Mouse (Mus musculus) midbrain, embryonic 11.5 days (tissue): ENCODE measurements around the gene Fth1. TPM values are rescaled to one million over a fixed set of nuclear protein-coding genes. Genes with fewer than 3 reads are reported as not detected.
"Not testable (repeated sequence)": the region's sequence is repeated elsewhere in the genome, so short reads cannot be mapped to it uniquely, and the experiment has no call there.

ENCODE experiments used
- ATAC-seq: fragments of 200-750 bp; cut with Nextera tagmentation; 2 replicates; pipeline ENCODE4 v1.8.0; 2017; ENCODE audit warnings: moderate TSS enrichment, moderate library complexity; ENCODE audit not compliant: low FRiP score
- DNase-seq: peaks from one replicate; pipeline ENCODE4 v3.0.0; 2015; ENCODE audit warnings: low spot score; ENCODE audit errors: missing footprints
- H3K27ac ChIP-seq: fragments of 300-500 bp; sonication (generic); 2 replicates; pipeline ENCODE4 v1.5.1; 2014; ENCODE audit warnings: low read depth, low read length
- H3K27me3 ChIP-seq: fragments of 300-500 bp; sonication (generic); 2 replicates; pipeline ENCODE4 v1.6.1; 2014; ENCODE audit warnings: mild to moderate bottlenecking, low read length, moderate library complexity, mixed read lengths; ENCODE audit not compliant: control insufficient read depth, insufficient read depth
- H3K36me3 ChIP-seq: fragments of 300-500 bp; sonication (generic); 2 replicates; pipeline ENCODE4 v1.6.1; 2014; ENCODE audit warnings: mild to moderate bottlenecking, low read length, moderate library complexity, mixed read lengths; ENCODE audit not compliant: control insufficient read depth, insufficient read depth
- H3K4me1 ChIP-seq: fragments of 300-500 bp; sonication (generic); 2 replicates; pipeline ENCODE4 v1.6.1; 2014; ENCODE audit warnings: low read length; ENCODE audit not compliant: control insufficient read depth, insufficient read depth
- H3K4me2 ChIP-seq: fragments of 300-500 bp; sonication (generic); 2 replicates; pipeline ENCODE4 v1.6.1; 2014; ENCODE audit warnings: mild to moderate bottlenecking, moderate library complexity
- H3K4me3 ChIP-seq: fragments of 300-500 bp; sonication (generic); 2 replicates; pipeline ENCODE4 v1.5.1; 2014; ENCODE audit warnings: low read depth, low read length
- H3K9ac ChIP-seq: fragments of 300-500 bp; sonication (generic); 2 replicates; pipeline ENCODE4 v1.6.1; 2014; ENCODE audit warnings: low read length
- H3K9me3 ChIP-seq: fragments of 300-500 bp; sonication (generic); 2 replicates; pipeline ENCODE4 v1.6.1; 2016; ENCODE audit warnings: low read length; ENCODE audit not compliant: control insufficient read depth
- WGBS: fragments of 180-500 bp; shearing (Covaris S2); extraction: QIAGEN DNeasy Blood & Tissue Kit; methylation state at CpG from one replicate; pipeline ENCODE4 v1.1.7; 2014; 5-methylcytosine and 5-hydroxymethylcytosine counted together
- polyA plus RNA-seq: library from polyadenylated mRNA; unstranded; fragments of >200 nt; fragmentation: Nextera tagmentation; extraction: Ambion mirVana; gene quantifications from 2 replicates; pipeline ENCODE4 v1.2.1, GENCODE M21; 2014

Gene Fth1
- polyA plus RNA-seq, 1 experiment from 2014 or later, result 1,422 TPM

DNA sequence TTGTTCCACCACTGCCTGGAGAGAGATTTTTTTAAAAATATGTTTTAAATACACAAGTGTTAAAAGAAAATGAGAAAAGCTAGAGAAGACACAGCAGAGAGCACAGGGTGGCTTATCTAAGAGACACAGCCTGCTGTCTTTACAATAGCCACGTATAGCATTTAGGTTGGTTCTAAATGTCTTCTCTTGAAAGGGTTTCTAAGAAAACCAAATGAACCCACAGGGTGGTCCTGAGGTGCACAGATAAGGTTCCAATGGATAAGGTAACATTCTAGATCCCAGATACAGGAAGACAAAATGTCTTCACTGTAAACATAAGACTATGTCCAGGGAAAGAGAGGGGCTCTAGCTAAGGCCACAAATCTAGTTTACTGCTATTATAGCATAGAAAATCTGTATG is 25.0 kb upstream of the Fth1 start:
- Histone ChIP-seq H3K27me3 (no peaks in the 10 kb centered on the region), H3K27ac (no peak overlapping the region), H3K9me3 (no peaks in the 10 kb centered on the region), H3K4me2 (no peak overlapping the region), H3K4me3 (no peak overlapping the region), H3K36me3 (no peaks in the 10 kb centered on the region), H3K4me1 (no peaks in the 10 kb centered on the region), H3K9ac (no peak overlapping the region)
- DNase-seq, result peak; percentile 33
- ATAC-seq, result no peak
- 89% methylated on average over 1 of the region's 1 CpGs for WGBS

DNA sequence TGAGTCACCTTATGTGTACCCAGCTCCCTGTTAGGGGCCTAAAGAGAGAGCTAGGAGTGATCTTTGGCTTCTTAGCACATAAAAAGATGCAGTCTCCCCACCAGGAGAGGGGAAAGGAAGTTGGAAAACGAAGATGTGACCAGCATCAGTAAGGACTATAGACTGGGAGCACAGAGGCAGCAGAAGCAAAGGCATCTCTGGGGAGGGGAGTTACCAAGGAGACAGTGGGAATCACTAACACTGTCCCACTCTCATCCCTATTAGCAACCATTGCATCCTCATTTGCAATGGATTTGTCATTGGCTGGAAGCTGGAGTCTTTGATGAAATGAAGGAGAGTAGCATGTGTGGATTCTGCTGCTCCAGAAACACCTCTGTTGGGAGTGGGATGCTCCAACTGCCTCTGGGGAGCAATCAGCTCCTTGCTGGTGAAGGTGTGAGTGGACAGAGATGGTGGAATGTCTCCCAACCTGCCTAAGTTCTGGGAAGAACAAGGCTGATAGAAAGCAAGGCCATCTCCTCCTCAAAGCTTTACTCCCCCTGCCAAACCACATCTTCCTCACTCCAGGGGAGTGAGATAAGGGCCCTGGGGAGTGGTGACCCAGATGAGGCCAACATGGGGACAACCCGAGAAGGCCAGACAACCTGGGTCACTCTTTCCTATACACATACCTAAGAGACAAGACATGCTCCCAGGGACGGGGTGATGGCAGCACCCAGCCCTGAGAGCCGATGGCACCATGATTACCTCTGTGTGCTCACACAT is 23.6 kb upstream of the Fth1 start:
- Histone ChIP-seq H3K4me3 (no peak overlapping the region), H3K27me3 (no peaks in the 10 kb centered on the region), H3K9ac (no peak overlapping the region), H3K4me1 (no peaks in the 10 kb centered on the region), H3K9me3 (no peaks in the 10 kb centered on the region), H3K36me3 (no peaks in the 10 kb centered on the region), H3K4me2 (no peak overlapping the region), H3K27ac (no peak overlapping the region)
- WGBS, result 84% methylated on average over 4 of the region's 4 CpGs
- DNase-seq (peak; percentile 59), ATAC-seq (peak; percentile 40; the same call in 1 of the 2 replicates)

DNA sequence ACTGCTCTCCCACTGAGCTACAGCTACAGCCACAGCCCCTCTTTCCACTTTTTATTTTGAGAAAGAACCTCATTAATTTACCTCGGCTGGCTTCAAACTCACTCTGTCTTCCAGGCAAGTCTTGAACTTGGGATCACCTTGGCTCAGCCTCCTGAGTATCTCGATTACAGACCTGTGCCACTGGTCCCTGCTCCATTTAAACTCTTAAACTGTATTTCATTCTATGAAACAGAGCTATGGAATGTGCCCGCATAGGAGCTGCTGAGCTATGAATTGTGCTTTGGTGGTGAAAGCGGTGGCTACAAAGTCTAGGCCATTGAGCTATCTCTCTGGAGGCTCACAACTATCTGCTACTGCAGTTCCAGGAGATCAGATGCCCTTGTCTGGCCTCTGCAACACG is 22.4 kb upstream of the Fth1 start:
- DNase-seq (peak; percentile 33), ATAC-seq (no peak)
- no peaks in the 10 kb centered on the region for H3K9me3 ChIP-seq
- H3K36me3 ChIP-seq, result no peaks in the 10 kb centered on the region
- no peak overlapping the region for H3K4me2 ChIP-seq
- no peak overlapping the region for H3K9ac ChIP-seq
- no peak overlapping the region for H3K4me3 ChIP-seq
- H3K27me3 ChIP-seq, result no peaks in the 10 kb centered on the region
- H3K4me1 ChIP-seq, result no peaks in the 10 kb centered on the region
- H3K27ac ChIP-seq, result no peak overlapping the region
- 88% methylated on average over 5 of the region's 5 CpGs for WGBS

DNA sequence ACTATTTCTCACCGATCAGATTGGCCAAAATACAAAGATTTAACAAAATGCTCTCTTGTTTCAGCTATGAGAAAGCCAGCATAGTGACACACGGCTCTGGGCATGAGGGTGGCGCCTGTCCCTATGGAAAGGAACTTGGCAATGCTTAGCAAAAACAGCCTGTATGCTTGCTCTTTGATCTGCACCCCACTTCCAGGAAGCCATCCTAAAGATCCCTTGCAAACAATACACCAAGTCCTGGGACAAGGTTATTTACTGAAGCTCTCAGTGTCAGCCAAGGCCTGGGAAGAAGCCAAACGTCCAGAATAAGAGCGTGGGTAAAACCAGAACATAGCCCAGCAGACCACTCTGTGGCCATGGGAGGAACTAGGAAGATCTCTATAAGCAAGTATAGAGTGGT is 19.6 kb upstream of the Fth1 start:
- DNase-seq (peak; percentile 60), ATAC-seq (no peak)
- no peak overlapping the region for H3K4me2 ChIP-seq
- no peaks in the 10 kb centered on the region for H3K9me3 ChIP-seq
- H3K27ac ChIP-seq, result no peak overlapping the region
- no peak overlapping the region for H3K4me3 ChIP-seq
- H3K9ac ChIP-seq, result no peak overlapping the region
- H3K4me1 ChIP-seq, result no peaks in the 10 kb centered on the region
- no peaks in the 10 kb centered on the region for H3K27me3 ChIP-seq
- WGBS, result 80% methylated on average over 5 of the region's 5 CpGs
- H3K36me3 ChIP-seq, result no peaks in the 10 kb centered on the region

DNA sequence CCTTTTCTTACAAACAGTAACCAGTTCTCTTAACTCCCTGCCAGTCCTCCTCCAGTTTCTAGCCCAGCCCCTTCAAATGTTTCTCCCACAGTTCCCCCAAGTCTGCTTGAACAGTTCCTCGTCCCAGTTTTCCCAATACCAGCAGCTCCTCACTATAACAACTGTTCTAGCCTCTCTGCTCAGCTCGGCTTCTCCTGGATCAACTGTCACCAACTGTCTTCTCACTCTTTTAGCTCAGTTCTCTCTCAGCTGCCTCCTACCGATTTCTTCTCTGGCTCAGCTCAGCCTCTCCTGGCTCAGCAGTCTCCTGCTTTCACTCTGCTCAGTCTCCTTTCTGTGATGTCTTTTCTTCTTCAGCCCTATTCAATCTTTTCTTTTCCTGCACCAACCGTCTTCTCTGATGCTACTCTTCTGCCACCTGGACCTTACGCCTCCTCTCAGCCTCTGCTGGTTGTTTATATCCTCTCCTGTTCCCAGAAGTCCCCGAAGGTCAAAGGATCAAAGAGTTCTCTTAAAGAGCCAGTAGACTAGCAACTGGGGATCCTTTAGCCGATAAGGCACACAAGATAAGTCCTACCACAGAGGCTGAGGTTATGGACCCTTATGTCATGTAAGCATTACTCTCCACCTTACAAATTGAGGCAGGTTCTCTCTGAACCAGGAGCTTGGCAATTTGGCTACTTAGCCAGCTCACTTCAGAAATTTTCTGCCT is 16.0 kb upstream of the Fth1 start:
- H3K27ac ChIP-seq, result no peak overlapping the region
- WGBS, result 37% methylated on average over 7 of the region's 7 CpGs

DNA sequence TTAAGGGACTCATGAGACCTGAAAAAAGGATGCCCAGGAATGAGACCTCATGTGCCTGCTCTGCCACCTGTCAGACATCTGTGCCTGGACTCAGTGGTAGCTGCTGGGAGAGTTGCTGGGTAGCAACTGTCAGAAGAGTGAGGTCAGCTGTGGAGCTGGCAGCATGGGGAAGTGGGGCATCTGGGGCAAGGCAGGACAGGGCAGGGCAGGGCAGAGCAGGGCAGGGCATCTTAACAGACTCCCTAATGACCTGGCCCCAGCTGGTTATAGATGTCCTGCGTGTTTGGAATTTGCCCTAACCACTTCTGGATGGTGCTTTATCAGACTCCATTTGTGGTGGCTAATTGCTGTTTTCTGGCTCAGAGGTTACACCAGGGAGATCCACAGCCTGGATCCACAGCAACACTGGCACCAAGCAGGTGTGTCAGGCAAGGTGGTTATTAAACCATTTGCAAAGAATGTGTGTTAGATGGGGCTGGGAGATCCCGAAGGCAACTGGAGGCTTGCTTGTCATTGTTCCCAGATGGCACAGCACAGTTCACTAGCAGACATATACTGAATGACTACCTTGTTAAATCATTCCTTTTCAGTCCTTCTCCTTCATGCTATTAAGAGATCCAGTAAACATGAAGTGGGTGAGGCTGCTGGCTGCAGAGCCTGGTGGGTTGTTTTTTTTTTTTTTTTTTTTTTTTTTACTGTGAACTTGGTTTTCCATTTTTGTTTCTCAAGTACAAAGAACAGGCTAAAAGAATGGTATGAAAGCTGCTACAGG is 14.1 kb upstream of the Fth1 start:
- ATAC-seq, result no peak
- no peak overlapping the region for H3K9ac ChIP-seq
- H3K36me3 ChIP-seq, result no peaks in the 10 kb centered on the region
- no peak overlapping the region for H3K4me2 ChIP-seq
- H3K4me3 ChIP-seq, result no peak overlapping the region
- DNase-seq, result peak; percentile 61
- no peaks in the 10 kb centered on the region for H3K4me1 ChIP-seq
- H3K27ac ChIP-seq, result no peak overlapping the region
- 76% methylated on average over 2 of the region's 2 CpGs for WGBS
- H3K27me3 ChIP-seq, result no peaks in the 10 kb centered on the region
- H3K9me3 ChIP-seq, result no peaks in the 10 kb centered on the region

More for the DNA sequence above, 16.0 kb upstream of the Fth1 start:
- DNase-seq, result peak; percentile 33
- Histone ChIP-seq H3K9ac (no peak overlapping the region), H3K4me2 (no peak overlapping the region), H3K4me3 (no peak overlapping the region), H3K36me3 (no peaks in the 10 kb centered on the region), H3K9me3 (no peaks in the 10 kb centered on the region), H3K27me3 (no peaks in the 10 kb centered on the region), H3K4me1 (no peaks in the 10 kb centered on the region)
- no peak for ATAC-seq

DNA sequence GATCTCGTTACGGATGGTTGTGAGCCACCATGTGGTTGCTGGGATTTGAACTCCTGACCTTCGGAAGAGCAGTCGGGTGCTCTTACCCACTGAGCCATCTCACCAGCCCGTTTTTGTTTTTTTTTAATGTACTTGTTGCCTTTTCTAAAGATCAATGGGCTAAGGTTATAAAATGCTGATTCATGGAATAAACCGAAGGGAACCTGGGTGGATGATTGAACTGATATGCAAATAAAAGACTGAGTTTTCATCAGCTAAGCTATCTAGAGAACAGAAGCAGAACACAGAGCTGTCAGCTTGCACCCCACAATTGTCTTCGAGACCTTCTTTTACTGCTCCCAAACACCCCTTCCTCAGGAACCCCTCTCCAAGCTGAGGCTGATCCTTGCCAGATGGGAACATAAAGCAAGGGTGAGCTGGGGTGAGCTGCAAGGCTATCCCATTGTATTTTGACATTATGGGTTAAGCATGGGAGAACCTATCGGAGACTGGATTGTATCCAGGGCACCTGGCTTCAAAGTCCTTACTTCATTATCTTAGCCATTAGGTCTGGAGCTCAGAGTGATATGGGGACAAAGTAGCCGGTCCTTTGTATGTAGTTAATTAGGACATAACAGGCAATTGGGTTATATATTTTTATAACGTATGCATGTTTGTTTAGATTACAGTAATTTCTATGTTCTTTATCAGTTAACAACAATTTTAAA is 12.2 kb upstream of the Fth1 start:
- H3K27ac ChIP-seq, result no peak overlapping the region
- no peak for ATAC-seq
- WGBS, result 83% methylated on average over 8 of the region's 10 CpGs
- H3K4me3 ChIP-seq, result no peak overlapping the region
- no peak overlapping the region for H3K4me2 ChIP-seq
- H3K36me3 ChIP-seq, result no peaks in the 10 kb centered on the region
- H3K4me1 ChIP-seq, result no peaks in the 10 kb centered on the region
- no peak overlapping the region for H3K9ac ChIP-seq
- peak; percentile 73 for DNase-seq
- no peaks in the 10 kb centered on the region for H3K27me3 ChIP-seq
- H3K9me3 ChIP-seq, result no peaks in the 10 kb centered on the region

DNA sequence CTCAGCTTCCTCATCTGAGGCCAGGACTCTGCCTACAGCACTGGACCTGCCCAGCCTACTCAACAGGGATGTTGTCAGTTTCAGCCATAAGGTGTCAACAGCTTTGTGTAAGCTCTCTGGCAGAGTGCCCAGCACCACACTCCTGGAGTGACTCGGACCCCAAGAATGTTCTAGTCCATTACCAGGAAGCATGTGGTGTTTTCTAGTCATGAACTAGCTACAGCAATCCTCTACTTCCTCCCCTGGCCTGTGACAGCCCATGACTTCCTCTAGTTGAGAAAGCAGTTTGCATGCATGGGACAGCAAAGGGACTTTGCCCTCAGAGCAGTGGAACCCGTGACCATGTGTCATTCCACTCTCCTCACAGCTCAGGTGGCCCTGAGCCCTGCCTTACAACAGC is 5.5 kb upstream of the Fth1 start:
- not testable (repeated sequence) for H3K9me3 ChIP-seq, H3K9ac ChIP-seq, H3K27ac ChIP-seq, H3K4me2 ChIP-seq, H3K4me1 ChIP-seq, H3K4me3 ChIP-seq, ATAC-seq, H3K27me3 ChIP-seq, H3K36me3 ChIP-seq, DNase-seq
- WGBS, result 84% methylated on average over 2 of the region's 2 CpGs
